Mouse (Mus musculus): ENCODE measurements at regions not wholly inside any gene's neighbourhood (a gene's known extent, or its start where the extent isn't known, plus 50 kb on each side); places are given as distances from the start of the nearest gene placed in this dataset.

GRCm38 (mm10) chr10:126186086-126186485 lies 220.1 kb downstream of the Lrig3 start:
- DNase-seq (ENCODE audit: low spot score) (no peak), ATAC-seq (no peak)
- Histone ChIP-seq H3K27ac (ENCODE audit: low read length) (no peak overlapping the region), H3K4me1 (ENCODE audit: insufficient read depth, low read depth, low read length) (no peaks in the 10 kb centered on the region), H3K4me2 (replicated peaks; ENCODE audit: low read depth, low read length) (no peak overlapping the region), H3K27me3 (replicated peaks; ENCODE audit: insufficient read depth, low read length) (no peaks in the 10 kb centered on the region), H3K9ac (replicated peaks; ENCODE audit: low read depth) (no peak overlapping the region), H3K9me3 (ENCODE audit: low read length) (no peaks in the 10 kb centered on the region), H3K4me3 (ENCODE audit: low read depth, low read length) (no peak overlapping the region), H3K36me3 (ENCODE audit: insufficient read depth, low read length) (no peaks in the 10 kb centered on the region)
- TF ChIP-seq CTCF (IDR thresholded peaks at IDR 0.05) (no peak), EP300 (IDR thresholded peaks at IDR 0.05) (no peak)
- 86% methylated on average over 10 of the region's 10 CpGs for WGBS

DNA sequence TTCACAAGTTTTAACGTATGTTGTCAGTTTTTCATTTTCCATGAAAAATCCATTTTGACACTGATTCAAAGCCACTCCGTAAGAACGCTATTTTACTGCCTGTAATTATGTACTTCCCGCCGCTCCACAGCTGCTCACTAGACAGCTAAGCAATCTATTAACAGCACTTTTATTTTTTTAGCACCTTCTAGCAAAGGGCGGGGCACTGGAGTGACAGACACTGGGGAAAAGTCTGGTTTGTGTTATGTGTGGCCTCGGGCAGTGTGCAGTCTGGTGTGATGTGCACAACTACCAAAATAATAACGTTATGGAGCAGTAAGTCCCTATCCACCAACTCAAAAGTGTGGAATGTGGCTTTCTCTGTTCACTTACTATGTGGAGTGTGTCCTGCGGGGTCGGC lies 223.0 kb downstream of the Lrig3 start:
- no peak for ATAC-seq
- no peak overlapping the region for H3K9ac ChIP-seq (replicated peaks; ENCODE audit: low read depth)
- no peak overlapping the region for H3K4me2 ChIP-seq (replicated peaks; ENCODE audit: low read depth, low read length)
- WGBS = 78% methylated on average over 10 of the region's 10 CpGs
- H3K27ac ChIP-seq (ENCODE audit: low read length) = no peak overlapping the region
- H3K4me1 ChIP-seq (ENCODE audit: insufficient read depth, low read depth, low read length) = no peaks in the 10 kb centered on the region
- no peak overlapping the region for H3K4me3 ChIP-seq (ENCODE audit: low read depth, low read length)
- DNase-seq (ENCODE audit: low spot score) = no peak
- no peaks in the 10 kb centered on the region for H3K36me3 ChIP-seq (ENCODE audit: insufficient read depth, low read length)
- no peak for TF ChIP-seq EP300 (IDR thresholded peaks at IDR 0.05)
- TF ChIP-seq CTCF (IDR thresholded peaks at IDR 0.05) = no peak
- no peaks in the 10 kb centered on the region for H3K9me3 ChIP-seq (ENCODE audit: low read length)
- H3K27me3 ChIP-seq (replicated peaks; ENCODE audit: insufficient read depth, low read length) = no peaks in the 10 kb centered on the region

Measured in lung, postnatal 0 days (tissue).